Mouse (Mus musculus): ENCODE data around the gene Gm10670. TPM values are rescaled to one million over a fixed set of nuclear protein-coding genes. Genes with fewer than 3 reads are reported as not detected.

Gm10670 gene
- 0.19 TPM for polyA plus RNA-seq (2017; shearing (Covaris generic))

GRCm38 (mm10) chr7:20474825-20475224 is at the start of gene Gm10670:
Gene Gm10670, minus strand, starts transcription at chr7:20474925.

GRCm38 (mm10) chr7:20510434-20510833 is 35.7 kb upstream of the Gm10670 start, which contains the start of gene Vmn1r103:
Gene Vmn1r103, minus strand, starts transcription at chr7:20510534.

GRCm38 (mm10) chr7:20442493-20442892 is 32.2 kb downstream of the Gm10670 start, which contains the start of gene Vmn1r101:
Gene Vmn1r101, minus strand, starts transcription at chr7:20442593.

Other genes with a start within 250 kb of the Gm10670 start
- not detected for gene Gm4498, start 241.1 kb downstream of the Gm10670 start, polyA plus RNA-seq (2017; shearing (Covaris generic))
- not detected for gene Gm5890, start 212.1 kb downstream of the Gm10670 start, polyA plus RNA-seq (2017; shearing (Covaris generic))
- gene Gm4133, start 140.9 kb downstream of the Gm10670 start, polyA plus RNA-seq (2017; shearing (Covaris generic)), result not detected
- not detected for gene Gm5728, start 99.5 kb downstream of the Gm10670 start, polyA plus RNA-seq (2017; shearing (Covaris generic))
- not detected for gene Vmn1r100, start 57.0 kb downstream of the Gm10670 start, polyA plus RNA-seq (2017; shearing (Covaris generic))
- gene Vmn1r101, start 32.3 kb downstream of the Gm10670 start, polyA plus RNA-seq (2017; shearing (Covaris generic)), result not detected
- not detected for gene Vmn1r103, start 35.6 kb upstream of the Gm10670 start, polyA plus RNA-seq (2017; shearing (Covaris generic))
- gene Vmn1r104, start 58.9 kb upstream of the Gm10670 start, polyA plus RNA-seq (2017; shearing (Covaris generic)), result 0.26 TPM
- not detected for gene Gm5726, start 70.8 kb upstream of the Gm10670 start, polyA plus RNA-seq (2017; shearing (Covaris generic))
- gene Gm4141, start 101.3 kb upstream of the Gm10670 start, polyA plus RNA-seq (2017; shearing (Covaris generic)), result not detected
- not detected for gene Gm4513, start 124.1 kb upstream of the Gm10670 start, polyA plus RNA-seq (2017; shearing (Covaris generic))
- not detected for gene Vmn1r107, start 194.0 kb upstream of the Gm10670 start, polyA plus RNA-seq (2017; shearing (Covaris generic))
- gene Vmn1r111, start 228.3 kb upstream of the Gm10670 start, polyA plus RNA-seq (2017; shearing (Covaris generic)), result not detected

All from CD4-positive, CD25-positive, alpha-beta regulatory T cell (primary cell).